Mouse (Mus musculus): ENCODE data around the gene Gprin2. TPM values are rescaled to one million over a fixed set of nuclear protein-coding genes. Genes with fewer than 3 reads are reported as not detected.

Gprin2 gene
- polyA plus RNA-seq, 1 experiment = under 0.01 TPM

GRCm38 (mm10) chr14:34225986-34226385 lies 24.5 kb upstream of the Gprin2 start:
- H3ac ChIP-seq (ENCODE audit: control insufficient read depth, insufficient read length, low read depth) = no peak overlapping the region
- H3K27me3 ChIP-seq (ENCODE audit: control insufficient read depth, insufficient read depth, insufficient read length) = peaks cover 7% of the 10 kb centered on the region
- no peaks in the 10 kb centered on the region for H3K79me3 ChIP-seq (ENCODE audit: low read depth)
- H3K36me3 ChIP-seq (ENCODE audit: control insufficient read depth, insufficient read depth) = no peaks in the 10 kb centered on the region
- TF ChIP-seq USF1 (IDR thresholded peaks at IDR 0.05; ENCODE audit: low read depth) = no peak
- no peak for TF ChIP-seq CTCF (IDR thresholded peaks at IDR 0.05; ENCODE audit: control insufficient read depth, insufficient read depth, insufficient read length)
- no peak for TF ChIP-seq MAX (IDR thresholded peaks at IDR 0.05)
- TF ChIP-seq FOSL1 (IDR thresholded peaks at IDR 0.05; ENCODE audit: insufficient read depth, low read length, poor library complexity, severe bottlenecking) = no peak
- TF ChIP-seq MYOD1 (IDR thresholded peaks at IDR 0.05; ENCODE audit: control insufficient read depth, insufficient read length, low read depth) = no peak
- no peak for TF ChIP-seq CEBPB (IDR thresholded peaks at IDR 0.05; ENCODE audit: low read depth)
- TF ChIP-seq MYOG (IDR thresholded peaks at IDR 0.05; ENCODE audit: control insufficient read depth, extremely low read depth, insufficient read length) = no peak
- H3K79me2 ChIP-seq (ENCODE audit: control insufficient read depth, insufficient read depth) = no peaks in the 10 kb centered on the region
- H3K4me3 ChIP-seq (ENCODE audit: insufficient read depth, poor library complexity, severe bottlenecking) = no peak overlapping the region

GRCm38 (mm10) chr14:34223362-34223898 lies 22.0 kb upstream of the Gprin2 start:
- peaks cover 29% of the 10 kb centered on the region for H3K27me3 ChIP-seq (ENCODE audit: control insufficient read depth, insufficient read depth, insufficient read length)
- H3K36me3 ChIP-seq (ENCODE audit: control insufficient read depth, insufficient read depth) = no peaks in the 10 kb centered on the region
- no peak overlapping the region for H3K4me3 ChIP-seq (ENCODE audit: insufficient read depth, poor library complexity, severe bottlenecking)
- no peak for TF ChIP-seq FOSL1 (IDR thresholded peaks at IDR 0.05; ENCODE audit: insufficient read depth, low read length, poor library complexity, severe bottlenecking)
- no peak for TF ChIP-seq CEBPB (IDR thresholded peaks at IDR 0.05; ENCODE audit: low read depth)
- no peak for TF ChIP-seq MYOG (IDR thresholded peaks at IDR 0.05; ENCODE audit: control insufficient read depth, extremely low read depth, insufficient read length)
- TF ChIP-seq USF1 (IDR thresholded peaks at IDR 0.05; ENCODE audit: low read depth) = no peak
- no peak for TF ChIP-seq CTCF (IDR thresholded peaks at IDR 0.05; ENCODE audit: control insufficient read depth, insufficient read depth, insufficient read length)
- TF ChIP-seq MAX (IDR thresholded peaks at IDR 0.05) = no peak
- no peak for TF ChIP-seq MYOD1 (IDR thresholded peaks at IDR 0.05; ENCODE audit: control insufficient read depth, insufficient read length, low read depth)
- H3K79me3 ChIP-seq (ENCODE audit: low read depth) = no peaks in the 10 kb centered on the region
- no peak overlapping the region for H3ac ChIP-seq (ENCODE audit: control insufficient read depth, insufficient read length, low read depth)
- H3K79me2 ChIP-seq (ENCODE audit: control insufficient read depth, insufficient read depth) = no peaks in the 10 kb centered on the region

- Histone ChIP-seq H3ac (ENCODE audit: control insufficient read depth, insufficient read length, low read depth) (no peak overlapping the region), H3K27me3 (ENCODE audit: control insufficient read depth, insufficient read depth, insufficient read length) (peaks cover 33% of the 10 kb centered on the region), H3K79me3 (ENCODE audit: low read depth) (no peaks in the 10 kb centered on the region), H3K79me2 (ENCODE audit: control insufficient read depth, insufficient read depth) (no peaks in the 10 kb centered on the region), H3K4me3 (ENCODE audit: insufficient read depth, poor library complexity, severe bottlenecking) (no peak overlapping the region), H3K36me3 (ENCODE audit: control insufficient read depth, insufficient read depth) (no peaks in the 10 kb centered on the region)
- no peak for TF ChIP-seq CTCF (IDR thresholded peaks at IDR 0.05; ENCODE audit: control insufficient read depth, insufficient read depth, insufficient read length)
- no peak for TF ChIP-seq CEBPB (IDR thresholded peaks at IDR 0.05; ENCODE audit: low read depth)
- no peak for TF ChIP-seq FOSL1 (IDR thresholded peaks at IDR 0.05; ENCODE audit: insufficient read depth, low read length, poor library complexity, severe bottlenecking)
- no peak for TF ChIP-seq MAX (IDR thresholded peaks at IDR 0.05)
- no peak for TF ChIP-seq MYOG (IDR thresholded peaks at IDR 0.05; ENCODE audit: control insufficient read depth, extremely low read depth, insufficient read length)
- TF ChIP-seq MYOD1 (IDR thresholded peaks at IDR 0.05; ENCODE audit: control insufficient read depth, insufficient read length, low read depth) = no peak
- no peak for TF ChIP-seq USF1 (IDR thresholded peaks at IDR 0.05; ENCODE audit: low read depth)
These were observed 20.1 kb upstream of the Gprin2 start for GRCm38 (mm10) chr14:34221416-34222077.

- no peak overlapping the region for H3ac ChIP-seq (ENCODE audit: control insufficient read depth, insufficient read length, low read depth)
- H3K27me3 ChIP-seq (ENCODE audit: control insufficient read depth, insufficient read depth, insufficient read length) = peaks cover 33% of the 10 kb centered on the region
- no peaks in the 10 kb centered on the region for H3K79me2 ChIP-seq (ENCODE audit: control insufficient read depth, insufficient read depth)
- no peaks in the 10 kb centered on the region for H3K36me3 ChIP-seq (ENCODE audit: control insufficient read depth, insufficient read depth)
- no peaks in the 10 kb centered on the region for H3K79me3 ChIP-seq (ENCODE audit: low read depth)
- no peak for TF ChIP-seq CEBPB (IDR thresholded peaks at IDR 0.05; ENCODE audit: low read depth)
- no peak overlapping the region for H3K4me3 ChIP-seq (ENCODE audit: insufficient read depth, poor library complexity, severe bottlenecking)
These were observed 19.0 kb upstream of the Gprin2 start for GRCm38 (mm10) chr14:34220426-34220825.

GRCm38 (mm10) chr14:34219786-34220198 lies 18.3 kb upstream of the Gprin2 start:
- no peak overlapping the region for H3K4me3 ChIP-seq (ENCODE audit: insufficient read depth, poor library complexity, severe bottlenecking)
- H3K79me3 ChIP-seq (ENCODE audit: low read depth) = no peaks in the 10 kb centered on the region
- H3K79me2 ChIP-seq (ENCODE audit: control insufficient read depth, insufficient read depth) = no peaks in the 10 kb centered on the region
- no peak overlapping the region for H3ac ChIP-seq (ENCODE audit: control insufficient read depth, insufficient read length, low read depth)
- TF ChIP-seq CEBPB (IDR thresholded peaks at IDR 0.05; ENCODE audit: low read depth) = no peak
- no peaks in the 10 kb centered on the region for H3K36me3 ChIP-seq (ENCODE audit: control insufficient read depth, insufficient read depth)
- peaks cover 33% of the 10 kb centered on the region for H3K27me3 ChIP-seq (ENCODE audit: control insufficient read depth, insufficient read depth, insufficient read length)

- no peak within 1 kb of the TSS for H3K4me3 ChIP-seq (ENCODE audit: insufficient read depth, poor library complexity, severe bottlenecking)
- H3K79me3 ChIP-seq (ENCODE audit: low read depth) = no peaks in the 10 kb centered on the region
- H3ac ChIP-seq (ENCODE audit: control insufficient read depth, insufficient read length, low read depth) = no peak within 1 kb of the TSS
- no peaks in the 10 kb centered on the region for H3K36me3 ChIP-seq (ENCODE audit: control insufficient read depth, insufficient read depth)
- no peak for TF ChIP-seq FOSL1 (IDR thresholded peaks at IDR 0.05; ENCODE audit: insufficient read depth, low read length, poor library complexity, severe bottlenecking)
- TF ChIP-seq USF1 (IDR thresholded peaks at IDR 0.05; ENCODE audit: low read depth) = no peak
- no peak for TF ChIP-seq MYOD1 (IDR thresholded peaks at IDR 0.05; ENCODE audit: control insufficient read depth, insufficient read length, low read depth)
- TF ChIP-seq CEBPB (IDR thresholded peaks at IDR 0.05; ENCODE audit: low read depth) = no peak
- TF ChIP-seq MAX (IDR thresholded peaks at IDR 0.05) = no peak
- TF ChIP-seq MYOG (IDR thresholded peaks at IDR 0.05; ENCODE audit: control insufficient read depth, extremely low read depth, insufficient read length) = no peak
- no peak for TF ChIP-seq CTCF (IDR thresholded peaks at IDR 0.05; ENCODE audit: control insufficient read depth, insufficient read depth, insufficient read length)
- peaks cover 33% of the 10 kb centered on the region for H3K27me3 ChIP-seq (ENCODE audit: control insufficient read depth, insufficient read depth, insufficient read length)
- H3K79me2 ChIP-seq (ENCODE audit: control insufficient read depth, insufficient read depth) = no peaks in the 10 kb centered on the region
These were observed 17.8 kb upstream of the Gprin2 start, which contains the start of gene Syt15 for GRCm38 (mm10) chr14:34219295-34219694. Gene Syt15 (plus strand): TSS chr14:34219595.

All from C2C12 (cell line).